Mouse (Mus musculus): ENCODE data around the gene Brap.
"Not testable (repeated sequence)": the region's sequence is repeated elsewhere in the genome, so short reads cannot be mapped to it uniquely, and the experiment has no call there.

DNA sequence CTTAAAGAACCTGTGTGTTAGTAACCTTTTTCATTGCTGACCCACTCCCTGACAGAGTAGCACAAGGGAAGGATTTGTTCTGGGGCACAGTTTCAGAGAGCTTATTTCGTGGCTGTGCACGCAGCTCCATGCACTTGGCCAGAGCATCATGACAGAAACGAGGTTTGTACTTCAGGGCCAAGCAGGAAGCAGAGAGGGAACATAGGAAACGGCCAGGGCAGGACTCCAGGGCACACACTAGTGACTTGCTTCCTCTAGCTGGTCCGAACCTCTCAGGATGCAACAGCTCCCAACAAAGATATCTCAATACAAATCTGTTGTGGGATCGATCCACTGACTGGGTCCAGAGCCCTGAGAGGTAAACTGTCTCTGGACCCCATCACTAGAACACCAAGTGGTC, 3.5 kb upstream of the Brap start:
- TF ChIP-seq CTCF (IDR thresholded peaks at IDR 0.05; ENCODE audit: low read depth); EP300 (optimal IDR thresholded peaks at IDR 0.05): not testable (repeated sequence)
